Mouse (Mus musculus): ENCODE measurements around the gene Chtop. TPM values are rescaled to one million over a fixed set of nuclear protein-coding genes. Genes with fewer than 3 reads are reported as not detected.

The Chtop gene
- total and polyA plus RNA-seq, 3 experiments, result 201 to 320 TPM; not detected in 1

- Histone ChIP-seq H3K4me1 (ENCODE audit: control insufficient read depth in 1 of 2, insufficient read depth in 2 of 2, low read length in 2 of 2) (no peaks in the 10 kb centered on the region; a peak in 1 of 4 replicates), H3K4me3 (ENCODE audit: control insufficient read depth in 1 of 2, insufficient read depth in 1 of 2, low read depth in 2 of 2, low read length in 2 of 2) (no peak overlapping the region), H3K27me3 (ENCODE audit: control insufficient read depth in 1 of 2, insufficient read depth in 2 of 2, low read length in 2 of 2) (peaks cover 20 to 46% of the 10 kb centered on the region in 2 experiments), H3K79me2 (ENCODE audit: control insufficient read depth, insufficient read depth, low read length, poor library complexity) (no peaks in the 10 kb centered on the region), H3K27ac (ENCODE audit: control insufficient read depth, low read depth, low read length) (no peak overlapping the region), H3K9ac (ENCODE audit: control insufficient read depth, low read depth, low read length, poor library complexity, severe bottlenecking) (no peak overlapping the region), H3K36me3 (ENCODE audit: control insufficient read depth in 1 of 2, insufficient read depth in 2 of 2, low read length in 2 of 2) (no peaks in the 10 kb centered on the region), H3K9me3 (replicated peaks; ENCODE audit: insufficient read depth, low read length) (no peaks in the 10 kb centered on the region)
- no peak for TF ChIP-seq TCF12 (IDR thresholded peaks at IDR 0.05; ENCODE audit: low read depth, low read length)
- TF ChIP-seq MAFK (IDR thresholded peaks at IDR 0.05; ENCODE audit: borderline replicate concordance, low read depth, low read length), result no peak
- no peak for TF ChIP-seq USF1 (IDR thresholded peaks at IDR 0.05; ENCODE audit: low read depth, low read length)
- no peak for TF ChIP-seq MYC (IDR thresholded peaks at IDR 0.05; ENCODE audit: low read depth, low read length)
- TF ChIP-seq ZKSCAN1 (IDR thresholded peaks at IDR 0.05; ENCODE audit: low read depth, low read length), result no peak
- no peak for TF ChIP-seq MAX (IDR thresholded peaks at IDR 0.05; ENCODE audit: low read length)
- TF ChIP-seq MXI1 (IDR thresholded peaks at IDR 0.05; ENCODE audit: low read depth, low read length), result no peak
- DNase-seq (ENCODE audit: low read depth, low spot score), result no peak
Observed at GRCm38 (mm10) chr3:90552231-90552630, 42.9 kb upstream of the Chtop start.

- no peak overlapping the region for H3K27ac ChIP-seq (ENCODE audit: control insufficient read depth, low read depth, low read length)
- H3K4me3 ChIP-seq (ENCODE audit: control insufficient read depth in 1 of 2, insufficient read depth in 1 of 2, low read depth in 2 of 2, low read length in 2 of 2), result no peak overlapping the region
- H3K36me3 ChIP-seq (ENCODE audit: control insufficient read depth in 1 of 2, insufficient read depth in 2 of 2, low read length in 2 of 2), result no peaks in the 10 kb centered on the region
- H3K9ac ChIP-seq (ENCODE audit: control insufficient read depth, low read depth, low read length, poor library complexity, severe bottlenecking), result no peak overlapping the region
- peaks cover 11 to 42% of the 10 kb centered on the region in 2 experiments for H3K27me3 ChIP-seq (ENCODE audit: control insufficient read depth in 1 of 2, insufficient read depth in 2 of 2, low read length in 2 of 2)
- H3K9me3 ChIP-seq (replicated peaks; ENCODE audit: insufficient read depth, low read length), result no peaks in the 10 kb centered on the region
- H3K4me1 ChIP-seq (ENCODE audit: control insufficient read depth in 1 of 2, insufficient read depth in 2 of 2, low read length in 2 of 2), result no peaks in the 10 kb centered on the region; a peak in 1 of 4 replicates
- no peaks in the 10 kb centered on the region for H3K79me2 ChIP-seq (ENCODE audit: control insufficient read depth, insufficient read depth, low read length, poor library complexity)
- TF ChIP-seq RAD21 (IDR thresholded peaks at IDR 0.05; ENCODE audit: low read depth, low read length) (no peak), CTCF (IDR thresholded peaks at IDR 0.05 in 2 of 3, conservative IDR thresholded peaks at IDR 0.05 in 1 of 3; ENCODE audit: control insufficient read depth in 1 of 3, insufficient read depth in 1 of 3, low read depth in 2 of 3, low read length in 3 of 3, poor library complexity in 1 of 3, severe bottlenecking in 1 of 3) (no peak), BHLHE40 (IDR thresholded peaks at IDR 0.05; ENCODE audit: borderline replicate concordance, low read depth, low read length) (no peak), CHD1 (IDR thresholded peaks at IDR 0.05; ENCODE audit: low read depth, low read length) (no peak), ZMIZ1 (IDR thresholded peaks at IDR 0.05; ENCODE audit: low read depth, low read length) (no peak), MXI1 (IDR thresholded peaks at IDR 0.05; ENCODE audit: low read depth, low read length) (no peak), MAZ (IDR thresholded peaks at IDR 0.05; ENCODE audit: low read depth, low read length) (no peak), GATA1 (IDR thresholded peaks at IDR 0.05; ENCODE audit: low read depth, low read length) (no peak), NELFE (IDR thresholded peaks at IDR 0.05; ENCODE audit: low read depth, low read length) (no peak), ETS1 (IDR thresholded peaks at IDR 0.05; ENCODE audit: low read depth, low read length) (no peak), ELF1 (IDR thresholded peaks at IDR 0.05; ENCODE audit: low read depth, low read length) (no peak), USF2 (IDR thresholded peaks at IDR 0.05; ENCODE audit: borderline replicate concordance in 1 of 2, insufficient read depth in 1 of 2, low read depth in 1 of 2, low read length in 2 of 2) (no peak), GABPA (IDR thresholded peaks at IDR 0.05; ENCODE audit: low read depth, low read length) (no peak), ZKSCAN1 (IDR thresholded peaks at IDR 0.05; ENCODE audit: low read depth, low read length) (no peak), UBTF (IDR thresholded peaks at IDR 0.05; ENCODE audit: borderline replicate concordance, insufficient read depth, low read depth, low read length) (no peak), ZNF384 (IDR thresholded peaks at IDR 0.05; ENCODE audit: low read depth, low read length) (no peak), MYC (IDR thresholded peaks at IDR 0.05; ENCODE audit: low read depth, low read length) (no peak)
- no peak for DNase-seq (ENCODE audit: low read depth, low spot score)
Observed at GRCm38 (mm10) chr3:90550421-90550790, 41.1 kb upstream of the Chtop start.

Data from MEL (cell line).